Mouse (Mus musculus): Measurements from ENCODE around the gene Bmf. TPM values are rescaled to one million over a fixed set of nuclear protein-coding genes. Genes with fewer than 3 reads are reported as not detected.

Gene Bmf
- 2.8 and 3.0 TPM in 2 replicates for polyA plus RNA-seq (2014; fragmentation: Nextera tagmentation; extraction: Ambion mirVana)

- WGBS, result under 1% methylated on average over 45 of the region's 45 CpGs
- Histone ChIP-seq H3K27me3 (replicated peaks; ENCODE audit: control insufficient read depth, insufficient read depth, low read length) (0 out of 2 replicates have a peak, but pooled peaks cover 4% of the 10 kb centered on the region), H3K9ac (ENCODE audit: low read length) (peak within 1 kb of the TSS; percentile 76), H3K4me1 (ENCODE audit: control insufficient read depth, insufficient read depth, low read length) (peaks cover 20% of the 10 kb centered on the region), H3K9me3 (replicated peaks; ENCODE audit: control insufficient read depth, low read length) (no peaks in the 10 kb centered on the region), H3K36me3 (ENCODE audit: control insufficient read depth, insufficient read depth, low read length) (no peaks in the 10 kb centered on the region), H3K27ac (ENCODE audit: low read depth, low read length) (no peak within 1 kb of the TSS), H3K4me2 (ENCODE audit: low read length) (peak within 1 kb of the TSS; percentile 88), H3K4me3 (ENCODE audit: low read depth, low read length) (peak within 1 kb of the TSS; percentile 68)
- peak; percentile 99 for DNase-seq (ENCODE audit: low spot score)
- peak; percentile 91 for ATAC-seq
Observed at GRCm38 (mm10) chr2:118549507-118550473, at the start of gene Bmf. TSS of gene Bmf (minus strand) at chr2:118549687.

- ATAC-seq (no peak), DNase-seq (ENCODE audit: low spot score) (no peak)
- Histone ChIP-seq H3K9me3 (replicated peaks; ENCODE audit: control insufficient read depth, low read length) (no peaks in the 10 kb centered on the region), H3K4me3 (ENCODE audit: low read depth, low read length) (peak overlapping the region; percentile 61), H3K4me1 (ENCODE audit: control insufficient read depth, insufficient read depth, low read length) (peaks cover 5% of the 10 kb centered on the region), H3K27ac (ENCODE audit: low read depth, low read length) (no peak overlapping the region), H3K4me2 (ENCODE audit: low read length) (peak overlapping the region; percentile 71), H3K27me3 (replicated peaks; ENCODE audit: control insufficient read depth, insufficient read depth, low read length) (no peaks in the 10 kb centered on the region), H3K36me3 (ENCODE audit: control insufficient read depth, insufficient read depth, low read length) (peaks cover 20% of the 10 kb centered on the region), H3K9ac (ENCODE audit: low read length) (peak overlapping the region; percentile 65)
- WGBS, result 27% methylated on average over 5 of the region's 5 CpGs
Observed at GRCm38 (mm10) chr2:118599087-118599486, 49.6 kb upstream of the Bmf start.

GRCm38 (mm10) chr2:118597673-118598568, 48.4 kb upstream of the Bmf start, which contains the start of gene Bub1b:
TSS of gene Bub1b (plus strand) at chr2:118598211.
- Histone ChIP-seq H3K27ac (ENCODE audit: low read depth, low read length) (no peak within 1 kb of the TSS), H3K9me3 (replicated peaks; ENCODE audit: control insufficient read depth, low read length) (no peaks in the 10 kb centered on the region), H3K9ac (ENCODE audit: low read length) (peak within 1 kb of the TSS; percentile 65), H3K36me3 (ENCODE audit: control insufficient read depth, insufficient read depth, low read length) (peaks cover 8% of the 10 kb centered on the region; the same call in 1 of the 2 replicates), H3K4me1 (ENCODE audit: control insufficient read depth, insufficient read depth, low read length) (peaks cover 5% of the 10 kb centered on the region), H3K4me3 (ENCODE audit: low read depth, low read length) (peak within 1 kb of the TSS; percentile 61), H3K27me3 (replicated peaks; ENCODE audit: control insufficient read depth, insufficient read depth, low read length) (no peaks in the 10 kb centered on the region), H3K4me2 (ENCODE audit: low read length) (peak within 1 kb of the TSS; percentile 71)
- DNase-seq (ENCODE audit: low spot score) (peak; percentile 98), ATAC-seq (peak; percentile 100)
- WGBS, result 6% methylated on average over 41 of the region's 41 CpGs

- H3K4me3 ChIP-seq (ENCODE audit: low read depth, low read length), result no peak overlapping the region
- H3K36me3 ChIP-seq (ENCODE audit: control insufficient read depth, insufficient read depth, low read length), result no peaks in the 10 kb centered on the region
- H3K9ac ChIP-seq (ENCODE audit: low read length), result no peak overlapping the region
- H3K4me2 ChIP-seq (ENCODE audit: low read length), result no peak overlapping the region
- no peaks in the 10 kb centered on the region for H3K27me3 ChIP-seq (replicated peaks; ENCODE audit: control insufficient read depth, insufficient read depth, low read length)
- H3K9me3 ChIP-seq (replicated peaks; ENCODE audit: control insufficient read depth, low read length), result no peaks in the 10 kb centered on the region
- ATAC-seq (no peak), DNase-seq (ENCODE audit: low spot score) (no peak)
- no peaks in the 10 kb centered on the region for H3K4me1 ChIP-seq (ENCODE audit: control insufficient read depth, insufficient read depth, low read length)
- H3K27ac ChIP-seq (ENCODE audit: low read depth, low read length), result no peak overlapping the region
- WGBS, result 81% methylated on average over 4 of the region's 4 CpGs
Observed at GRCm38 (mm10) chr2:118591083-118591482, 41.6 kb upstream of the Bmf start.

- H3K4me1 ChIP-seq (ENCODE audit: control insufficient read depth, insufficient read depth, low read length), result no peaks in the 10 kb centered on the region
- H3K27ac ChIP-seq (ENCODE audit: low read depth, low read length), result no peak overlapping the region
- DNase-seq (ENCODE audit: low spot score) (no peak), ATAC-seq (no peak)
- no peak overlapping the region for H3K4me3 ChIP-seq (ENCODE audit: low read depth, low read length)
- H3K4me2 ChIP-seq (ENCODE audit: low read length), result no peak overlapping the region
- H3K9ac ChIP-seq (ENCODE audit: low read length), result no peak overlapping the region
- 62% methylated on average over 3 of the region's 3 CpGs for WGBS
- H3K27me3 ChIP-seq (replicated peaks; ENCODE audit: control insufficient read depth, insufficient read depth, low read length), result no peaks in the 10 kb centered on the region
- no peaks in the 10 kb centered on the region for H3K36me3 ChIP-seq (ENCODE audit: control insufficient read depth, insufficient read depth, low read length)
- no peaks in the 10 kb centered on the region for H3K9me3 ChIP-seq (replicated peaks; ENCODE audit: control insufficient read depth, low read length)
Observed at GRCm38 (mm10) chr2:118587686-118588085, 38.2 kb upstream of the Bmf start.

GRCm38 (mm10) chr2:118586013-118586412, 36.5 kb upstream of the Bmf start:
- H3K4me3 ChIP-seq (ENCODE audit: low read depth, low read length), result no peak overlapping the region
- ATAC-seq (no peak), DNase-seq (ENCODE audit: low spot score) (no peak)
- no peak overlapping the region for H3K27ac ChIP-seq (ENCODE audit: low read depth, low read length)
- H3K9me3 ChIP-seq (replicated peaks; ENCODE audit: control insufficient read depth, low read length), result no peaks in the 10 kb centered on the region
- H3K27me3 ChIP-seq (replicated peaks; ENCODE audit: control insufficient read depth, insufficient read depth, low read length), result no peaks in the 10 kb centered on the region
- no peak overlapping the region for H3K4me2 ChIP-seq (ENCODE audit: low read length)
- no peaks in the 10 kb centered on the region for H3K36me3 ChIP-seq (ENCODE audit: control insufficient read depth, insufficient read depth, low read length)
- no peaks in the 10 kb centered on the region for H3K4me1 ChIP-seq (ENCODE audit: control insufficient read depth, insufficient read depth, low read length)
- 92% methylated on average over 5 of the region's 5 CpGs for WGBS
- no peak overlapping the region for H3K9ac ChIP-seq (ENCODE audit: low read length)

- 92% methylated on average over 3 of the region's 3 CpGs for WGBS
- no peak for DNase-seq (ENCODE audit: low spot score)
- Histone ChIP-seq H3K9ac (ENCODE audit: low read length) (no peak overlapping the region), H3K9me3 (replicated peaks; ENCODE audit: control insufficient read depth, low read length) (no peaks in the 10 kb centered on the region), H3K4me3 (ENCODE audit: low read depth, low read length) (no peak overlapping the region), H3K27me3 (replicated peaks; ENCODE audit: control insufficient read depth, insufficient read depth, low read length) (no peaks in the 10 kb centered on the region), H3K27ac (ENCODE audit: low read depth, low read length) (no peak overlapping the region), H3K4me2 (ENCODE audit: low read length) (no peak overlapping the region), H3K4me1 (ENCODE audit: control insufficient read depth, insufficient read depth, low read length) (no peaks in the 10 kb centered on the region), H3K36me3 (ENCODE audit: control insufficient read depth, insufficient read depth, low read length) (no peaks in the 10 kb centered on the region)
- ATAC-seq, result no peak
Observed at GRCm38 (mm10) chr2:118573135-118573534, 23.6 kb upstream of the Bmf start.

- Histone ChIP-seq H3K9ac (ENCODE audit: low read length) (no peak overlapping the region), H3K36me3 (ENCODE audit: control insufficient read depth, insufficient read depth, low read length) (no peaks in the 10 kb centered on the region), H3K4me1 (ENCODE audit: control insufficient read depth, insufficient read depth, low read length) (no peaks in the 10 kb centered on the region), H3K4me2 (ENCODE audit: low read length) (no peak overlapping the region), H3K27ac (ENCODE audit: low read depth, low read length) (no peak overlapping the region), H3K9me3 (replicated peaks; ENCODE audit: control insufficient read depth, low read length) (no peaks in the 10 kb centered on the region), H3K27me3 (replicated peaks; ENCODE audit: control insufficient read depth, insufficient read depth, low read length) (no peaks in the 10 kb centered on the region), H3K4me3 (ENCODE audit: low read depth, low read length) (no peak overlapping the region)
- ATAC-seq, result no peak
- WGBS, result 53% methylated on average over 9 of the region's 9 CpGs
- no peak for DNase-seq (ENCODE audit: low spot score)
Observed at GRCm38 (mm10) chr2:118572183-118572836, 22.8 kb upstream of the Bmf start.

All from forebrain, embryonic 14.5 days (tissue).